Mouse (Mus musculus) layer of hippocampus, postnatal 10 days (tissue): ENCODE data around the gene Gm4756. TPM values are rescaled to one million over a fixed set of nuclear protein-coding genes. Genes with fewer than 3 reads are reported as not detected.
"Not testable (repeated sequence)": the region's sequence is repeated elsewhere in the genome, so short reads cannot be mapped to it uniquely, and the experiment has no call there.

Source experiments
- DNase-seq, 2 experiments: peaks; one replicate each; pipeline ENCODE4 v3.0.0; 2021; ENCODE audit warnings: low spot score in 2 of 2
- total RNA-seq, 2 experiments: library from RNA; stranded (reverse); gene quantifications; 2 replicates each; pipeline ENCODE4 v1.2.3; 2021

The Gm4756 gene
- total RNA-seq, 2 experiments from 2014 or later: not detected

DNA sequence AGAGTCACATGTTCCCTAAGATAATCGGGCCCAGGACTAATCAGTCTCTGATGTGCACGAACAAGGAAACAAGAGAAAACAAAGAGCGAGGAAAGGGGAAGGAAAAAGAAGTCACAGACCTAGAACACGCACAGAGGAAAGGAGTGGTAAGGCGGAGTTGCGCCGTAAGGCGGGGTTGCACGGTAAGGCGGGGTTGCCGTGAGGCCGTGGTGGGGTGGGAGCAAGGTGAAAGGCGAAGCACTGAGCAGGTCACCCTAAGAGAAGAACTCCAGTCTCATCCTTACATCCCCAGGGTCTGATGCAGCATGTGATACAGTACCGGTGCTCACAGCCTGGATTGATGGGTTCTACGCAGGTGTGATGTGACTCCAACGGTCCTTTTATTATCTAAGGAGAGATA, 6.3 kb upstream of the Gm4756 start:
- DNase-seq: no peak

DNA sequence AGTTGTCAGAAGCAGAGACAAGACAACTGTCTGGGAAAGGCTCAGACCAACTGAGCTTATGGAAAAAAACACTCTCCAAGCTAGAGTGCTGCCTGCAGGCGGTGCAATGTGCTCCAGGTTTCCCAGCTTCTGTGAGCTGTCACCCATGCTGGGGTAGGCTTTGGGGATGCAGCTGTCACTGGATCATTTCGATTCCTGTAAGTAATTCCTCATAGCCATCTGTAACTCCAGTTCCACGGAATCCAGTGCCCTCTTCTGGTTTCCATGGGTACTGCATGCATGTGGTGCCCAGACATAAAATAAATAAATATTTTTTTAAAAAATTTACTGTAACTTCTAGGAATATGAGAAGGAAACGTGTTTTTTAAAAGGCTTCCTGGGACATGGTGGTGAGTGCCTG, 5.2 kb upstream of the Gm4756 start:
- DNase-seq: peak; percentile 76 to 80

- no peak for DNase-seq
These were observed 540 bp downstream of the Gm4756 start for GRCm38 (mm10) chr12:72648921-72649320.

DNA sequence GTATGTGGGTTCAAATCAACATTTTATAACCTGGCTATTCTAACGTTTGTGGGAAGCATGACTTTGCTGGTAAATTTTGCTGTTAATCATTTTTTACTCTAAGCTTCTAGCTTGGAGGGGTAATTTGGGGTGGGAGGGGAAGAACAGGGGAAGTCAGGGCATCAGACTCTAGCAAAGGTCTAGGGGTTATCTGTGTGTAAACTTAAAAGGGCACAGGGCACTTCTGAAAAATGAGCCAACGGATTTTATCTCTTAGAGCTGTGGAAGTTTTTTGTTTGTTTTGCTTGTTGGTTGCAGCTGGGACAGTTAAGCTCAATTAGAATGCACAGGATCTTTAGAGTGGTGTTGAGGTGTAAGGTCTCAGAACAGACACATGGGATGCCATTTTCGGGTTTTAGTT, 11.4 kb downstream of the Gm4756 start:
- no peak for DNase-seq

- no peak for DNase-seq
These were observed 20.7 kb downstream of the Gm4756 start for GRCm38 (mm10) chr12:72628751-72629150.

- DNase-seq: no peak
These were observed 26.5 kb downstream of the Gm4756 start for GRCm38 (mm10) chr12:72622853-72623496.

DNA sequence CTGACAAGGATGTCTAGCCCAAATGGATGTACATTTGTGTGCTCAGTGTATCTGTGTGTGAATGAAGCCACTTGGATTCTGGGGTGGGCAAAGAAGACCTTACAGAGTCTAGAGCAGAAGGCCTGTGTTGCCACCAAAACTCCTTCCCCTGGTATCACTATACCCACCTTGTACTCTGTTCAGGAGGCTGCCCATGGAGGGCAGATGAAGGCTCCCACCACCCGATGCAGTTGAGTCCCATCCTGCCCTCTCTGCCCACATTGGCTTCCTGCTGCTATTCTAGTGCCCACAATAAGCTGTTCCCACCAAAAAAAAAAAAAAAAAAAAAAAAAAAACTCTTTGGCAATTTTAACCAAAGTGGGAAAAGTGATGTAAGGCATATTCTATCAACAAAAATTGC, 28.0 kb downstream of the Gm4756 start:
- no peak for DNase-seq

GRCm38 (mm10) chr12:72620856-72621255, 28.6 kb downstream of the Gm4756 start:
- no peak for DNase-seq

- DNase-seq: no peak
These were observed 37.4 kb downstream of the Gm4756 start for GRCm38 (mm10) chr12:72612053-72612452.

DNA sequence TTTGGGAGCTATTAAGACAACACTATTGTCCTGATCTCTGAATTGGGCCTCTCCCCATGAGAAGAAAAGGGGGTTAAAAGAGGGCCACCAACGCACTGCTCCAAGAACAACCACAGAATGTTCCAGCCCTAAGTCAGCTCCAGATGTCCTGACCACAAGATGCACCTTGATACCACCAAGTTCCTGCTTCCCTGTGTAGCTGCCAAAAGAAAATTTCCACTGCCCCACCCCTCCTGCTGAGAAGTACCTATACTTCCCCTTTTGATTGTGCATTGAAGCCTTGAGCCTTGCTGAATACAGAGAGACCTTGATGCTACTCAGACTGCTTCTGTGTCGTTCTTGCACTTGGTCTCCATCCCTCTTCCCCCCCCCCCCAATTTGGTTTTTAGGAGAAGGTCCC, 50.7 kb downstream of the Gm4756 start:
- DNase-seq: not testable (repeated sequence)

DNA sequence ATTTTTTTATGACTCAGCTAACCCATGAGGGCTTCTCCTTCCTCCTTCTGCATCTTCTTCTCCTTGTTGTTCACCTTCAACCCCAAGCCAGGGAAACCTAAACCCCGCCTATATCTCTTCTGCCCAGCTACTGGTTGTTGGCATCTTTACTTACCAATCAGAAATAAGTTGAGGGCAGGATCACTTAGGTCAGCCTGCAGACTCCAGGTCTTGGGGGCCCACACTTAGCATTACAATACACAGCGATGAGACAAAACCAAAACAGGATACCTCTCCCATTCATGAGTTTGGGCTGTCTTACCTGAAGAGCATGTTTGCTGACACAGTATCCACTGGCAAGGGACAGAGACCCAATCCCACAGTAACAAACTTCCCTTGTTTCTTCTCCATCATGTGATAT, 55.5 kb downstream of the Gm4756 start:
- DNase-seq: no peak

- no peak for DNase-seq
These were observed 56.5 kb downstream of the Gm4756 start for GRCm38 (mm10) chr12:72592991-72593390.

GRCm38 (mm10) chr12:72585339-72585738, 64.1 kb downstream of the Gm4756 start:
- DNase-seq: no peak

GRCm38 (mm10) chr12:72583099-72583498, 66.4 kb downstream of the Gm4756 start:
- DNase-seq: no peak

DNA sequence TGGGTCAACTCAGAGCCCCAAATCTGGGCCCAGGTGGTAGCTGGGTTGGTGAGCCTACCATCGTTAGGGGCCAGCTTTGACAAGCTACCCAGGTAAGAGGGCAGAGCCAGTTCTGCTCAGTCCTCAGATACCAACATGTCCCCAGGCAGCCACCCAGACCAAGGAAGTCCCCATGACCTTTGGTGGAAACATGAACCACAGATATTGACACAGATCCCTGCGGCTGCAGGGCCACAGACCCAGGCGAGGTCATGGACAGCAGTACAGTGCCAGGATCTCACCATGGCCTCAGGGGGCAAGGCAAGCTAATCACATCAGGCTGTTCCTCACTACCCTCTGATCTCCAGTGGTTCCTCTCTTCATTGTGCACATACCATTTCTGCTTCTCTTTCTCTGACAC, 67.4 kb downstream of the Gm4756 start:
- DNase-seq: no peak

- DNase-seq: no peak
These were observed 85.1 kb downstream of the Gm4756 start for GRCm38 (mm10) chr12:72564281-72564795.

DNA sequence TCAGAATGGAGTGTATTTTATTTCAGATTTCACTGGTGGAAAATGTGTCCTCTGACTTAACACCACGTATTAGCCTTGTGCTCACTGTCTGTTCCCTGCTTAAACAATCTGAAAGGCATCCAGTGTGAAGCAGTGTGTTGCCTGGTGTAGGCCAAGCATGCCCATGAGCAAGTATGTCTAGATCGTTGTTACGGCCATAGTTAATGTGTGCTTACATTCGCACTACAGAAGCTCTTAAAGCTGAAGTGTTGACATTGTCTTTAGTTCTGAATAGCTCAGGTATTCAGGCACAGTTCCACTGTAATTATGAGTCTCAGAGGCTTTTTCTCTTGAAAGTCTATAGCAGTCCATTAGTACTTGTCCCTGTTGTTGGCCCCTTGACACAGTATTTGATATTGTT, 95.1 kb downstream of the Gm4756 start:
- DNase-seq: no peak

- no peak for DNase-seq
These were observed 110.9 kb downstream of the Gm4756 start for GRCm38 (mm10) chr12:72538571-72538970.

DNA sequence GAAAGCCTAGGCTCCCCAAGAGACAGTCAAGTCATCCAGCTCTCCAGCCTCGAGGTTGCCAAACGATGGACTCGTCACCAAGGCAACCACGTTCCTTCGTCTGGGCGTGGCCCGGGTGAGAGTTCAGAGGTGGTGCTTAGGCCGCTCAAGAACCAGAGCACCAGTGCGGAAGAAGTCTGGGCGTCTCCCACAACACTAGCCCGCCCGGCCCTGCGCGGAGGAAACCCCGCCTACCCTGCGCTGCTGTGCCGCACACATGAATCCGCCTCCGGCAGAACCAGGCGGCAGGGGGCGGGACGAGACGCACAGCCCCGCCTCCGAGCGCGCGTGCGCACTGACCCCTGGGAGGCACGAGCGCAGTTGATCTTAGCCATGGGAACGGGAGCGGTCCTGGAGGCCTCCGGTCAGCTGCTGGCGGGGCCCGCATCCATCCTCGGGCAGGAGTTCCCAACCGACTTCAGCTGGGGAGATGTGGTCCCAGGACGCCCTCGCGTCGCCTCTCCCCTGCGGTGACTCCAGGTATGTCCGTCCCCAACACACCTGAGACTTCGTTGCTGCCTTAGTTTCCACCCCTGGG, 113.4 kb downstream of the Gm4756 start, which contains the start of gene Pcnx4:
Pcnx4 (plus strand) TSS at position 363 of the 577 bp plus-strand sequence.
- DNase-seq: peak; percentile 91 to 96

DNA sequence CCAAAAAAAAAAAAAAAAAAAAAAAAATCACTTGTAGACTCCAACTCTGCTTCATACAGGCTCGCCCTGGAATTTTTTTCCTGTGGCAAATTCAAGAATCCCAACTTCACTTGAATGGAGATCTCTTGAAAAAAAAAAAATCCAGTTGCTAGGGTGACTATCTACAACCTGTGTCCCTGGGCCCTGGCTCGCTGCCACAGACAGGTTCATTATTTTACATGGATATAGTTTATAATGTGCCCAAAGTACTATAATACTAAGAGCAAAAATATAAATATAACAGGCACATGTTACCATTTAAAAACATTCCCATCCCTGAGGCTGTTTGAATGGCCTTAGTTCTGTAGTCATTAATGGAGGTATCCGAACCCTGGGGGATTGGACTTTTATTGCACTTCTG, 113.9 kb downstream of the Gm4756 start:
- no peak for DNase-seq

DNA sequence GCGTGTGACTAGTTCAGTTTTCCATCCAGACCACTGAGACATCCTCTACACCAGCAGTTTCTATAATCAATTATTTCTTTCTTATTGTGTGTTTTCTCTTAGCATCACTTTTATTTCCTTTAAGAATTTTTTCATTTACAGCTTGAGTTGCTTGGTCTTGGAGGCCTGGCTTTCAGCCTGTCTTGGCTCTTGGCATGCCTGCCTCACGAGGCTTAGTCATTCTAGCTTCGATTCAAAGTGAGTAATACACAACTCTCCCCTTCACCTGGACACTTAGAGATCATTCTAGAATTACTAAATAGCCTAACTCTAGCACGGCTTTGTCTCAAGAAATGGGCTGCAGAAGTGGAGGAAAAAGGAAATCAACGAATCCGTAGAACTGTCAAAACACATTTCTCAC, 115.5 kb downstream of the Gm4756 start:
- DNase-seq: no peak

- DNase-seq: no peak
These were observed 117.2 kb downstream of the Gm4756 start for GRCm38 (mm10) chr12:72532303-72532702.
